Mouse (Mus musculus): ENCODE data around the gene Col4a2.

GRCm38 (mm10) chr8:11464707-11464964, 152.0 kb downstream of the Col4a2 start:
- no peak for TF ChIP-seq CTCF (conservative IDR thresholded peaks at IDR 0.05; ENCODE audit: low read length)
- no peak for TF ChIP-seq NANOG (IDR thresholded peaks at IDR 0.05; ENCODE audit: borderline replicate concordance, low read length)
- TF ChIP-seq POU5F1 (IDR thresholded peaks at IDR 0.05; ENCODE audit: borderline replicate concordance, low read length), result no peak
